Mouse (Mus musculus) urinary bladder, postnatal 25 days (tissue): ENCODE measurements at regions not wholly inside any gene's neighbourhood (a gene's known extent, or its start where the extent isn't known, plus 50 kb on each side); places are given as distances from the start of the nearest gene placed in this dataset.

Experiments used
- DNase-seq: peaks from one replicate; pipeline ENCODE4 v3.0.0; 2022; ENCODE audit warnings: low spot score

GRCm38 (mm10) chr3:41360231-41360630, 195.3 kb upstream of the Jade1 start:
- DNase-seq: no peak

- DNase-seq: no peak
Observed at GRCm38 (mm10) chr3:41359458-41359857, 196.1 kb upstream of the Jade1 start.

GRCm38 (mm10) chr3:41353021-41353420, 202.5 kb upstream of the Jade1 start:
- DNase-seq: no peak

- DNase-seq: no peak
Observed at GRCm38 (mm10) chr3:41351786-41352185, 203.7 kb upstream of the Jade1 start.

- no peak for DNase-seq
Observed at GRCm38 (mm10) chr3:41351091-41351685, 204.3 kb upstream of the Jade1 start.

- no peak for DNase-seq
Observed at GRCm38 (mm10) chr3:41350331-41350730, 205.2 kb upstream of the Jade1 start.

GRCm38 (mm10) chr3:41348795-41349194, 206.7 kb upstream of the Jade1 start:
- peak; percentile 28 for DNase-seq

GRCm38 (mm10) chr3:41346863-41347262, 208.7 kb upstream of the Jade1 start:
- DNase-seq: no peak

GRCm38 (mm10) chr3:41343431-41343830, 212.1 kb upstream of the Jade1 start:
- DNase-seq: no peak

GRCm38 (mm10) chr3:41332481-41332880, 223.1 kb upstream of the Jade1 start:
- no peak for DNase-seq

GRCm38 (mm10) chr3:41330356-41330755, 225.2 kb upstream of the Jade1 start:
- no peak for DNase-seq

- no peak for DNase-seq
Observed at GRCm38 (mm10) chr3:41328828-41329227, 226.7 kb upstream of the Jade1 start.

GRCm38 (mm10) chr3:41326211-41327104, 229.1 kb upstream of the Jade1 start:
- no peak for DNase-seq

- DNase-seq: no peak
Observed at GRCm38 (mm10) chr3:41321808-41322207, 233.7 kb upstream of the Jade1 start.

GRCm38 (mm10) chr3:41319214-41319856, 236.2 kb upstream of the Jade1 start:
- DNase-seq: no peak

GRCm38 (mm10) chr3:41318232-41319131, 235.6 kb upstream of the Pgrmc2 start:
- no peak for DNase-seq

GRCm38 (mm10) chr3:41317170-41317569, 234.3 kb upstream of the Pgrmc2 start:
- DNase-seq: no peak

GRCm38 (mm10) chr3:41312492-41312891, 229.6 kb upstream of the Pgrmc2 start:
- DNase-seq: no peak

- no peak for DNase-seq
Observed at GRCm38 (mm10) chr3:41307400-41308028, 224.7 kb upstream of the Pgrmc2 start.

GRCm38 (mm10) chr3:41302805-41303204, 220.0 kb upstream of the Pgrmc2 start:
- DNase-seq: no peak

- DNase-seq: no peak
Observed at GRCm38 (mm10) chr3:41298776-41299175, 215.9 kb upstream of the Pgrmc2 start.
